Mouse (Mus musculus): Measurements from ENCODE around the gene Tnfaip8l2. TPM values are rescaled to one million over a fixed set of nuclear protein-coding genes. Genes with fewer than 3 reads are reported as not detected.
"Not testable (repeated sequence)": the region's sequence is repeated elsewhere in the genome, so short reads cannot be mapped to it uniquely, and the experiment has no call there.

The Tnfaip8l2 gene
- total RNA-seq, 2 experiments from 2014 or later = 21.0 to 40.2 TPM

- no peak for ATAC-seq (replicated peaks; ENCODE audit: poor library complexity, severe bottlenecking)
Observed at GRCm38 (mm10) chr3:95161041-95161551, 18.9 kb upstream of the Tnfaip8l2 start.

- peak; percentile 97 for ATAC-seq (replicated peaks; ENCODE audit: poor library complexity, severe bottlenecking)
Observed at GRCm38 (mm10) chr3:95159987-95160963, 18.1 kb upstream of the Tnfaip8l2 start, which contains the start of gene Sema6c. Gene Sema6c (plus strand): TSS chr3:95160457.

GRCm38 (mm10) chr3:95159511-95159986 is 17.4 kb upstream of the Tnfaip8l2 start:
- 0 out of 2 replicates have a peak, but pooled peaks have one; percentile 4 for ATAC-seq (replicated peaks; ENCODE audit: poor library complexity, severe bottlenecking)

- ATAC-seq (replicated peaks; ENCODE audit: poor library complexity, severe bottlenecking) = peak; percentile 93
Observed at GRCm38 (mm10) chr3:95153874-95154273, 11.7 kb upstream of the Tnfaip8l2 start.

- no peak for ATAC-seq (replicated peaks; ENCODE audit: poor library complexity, severe bottlenecking)
Observed at GRCm38 (mm10) chr3:95147924-95148323, 5.8 kb upstream of the Tnfaip8l2 start.

- ATAC-seq (replicated peaks; ENCODE audit: poor library complexity, severe bottlenecking) = peak; percentile 64
Observed at GRCm38 (mm10) chr3:95142617-95143011, 454 bp upstream of the Tnfaip8l2 start.

GRCm38 (mm10) chr3:95141474-95141873 is 686 bp downstream of the Tnfaip8l2 start:
- ATAC-seq (replicated peaks; ENCODE audit: poor library complexity, severe bottlenecking) = peak; percentile 72

- no peak for ATAC-seq (replicated peaks; ENCODE audit: poor library complexity, severe bottlenecking)
Observed at GRCm38 (mm10) chr3:95140795-95141194, 1.4 kb downstream of the Tnfaip8l2 start.

GRCm38 (mm10) chr3:95140289-95140595 is 1.9 kb downstream of the Tnfaip8l2 start:
- ATAC-seq (replicated peaks; ENCODE audit: poor library complexity, severe bottlenecking) = no peak

- ATAC-seq (replicated peaks; ENCODE audit: poor library complexity, severe bottlenecking) = peak; percentile 12
Observed at GRCm38 (mm10) chr3:95139586-95140288, 2.4 kb downstream of the Tnfaip8l2 start.

- ATAC-seq (replicated peaks; ENCODE audit: poor library complexity, severe bottlenecking) = peak; percentile 11
Observed at GRCm38 (mm10) chr3:95136336-95136735, 5.8 kb downstream of the Tnfaip8l2 start.

GRCm38 (mm10) chr3:95135433-95136052 is 6.6 kb downstream of the Tnfaip8l2 start:
- peak; percentile 45 for ATAC-seq (replicated peaks; ENCODE audit: poor library complexity, severe bottlenecking)

GRCm38 (mm10) chr3:95135023-95135422 is 7.1 kb downstream of the Tnfaip8l2 start:
- peak; percentile 57 for ATAC-seq (replicated peaks; ENCODE audit: poor library complexity, severe bottlenecking)

GRCm38 (mm10) chr3:95134133-95134532 is 8.0 kb downstream of the Tnfaip8l2 start:
- not testable (repeated sequence) for ATAC-seq (replicated peaks; ENCODE audit: poor library complexity, severe bottlenecking)

GRCm38 (mm10) chr3:95133680-95134101 is 8.5 kb downstream of the Tnfaip8l2 start, which contains the start of the genes Scnm1 and Lysmd1:
Gene Scnm1 (minus strand): TSS chr3:95134011.
Gene Lysmd1 (plus strand): TSS chr3:95134088.
- peak; percentile 83 for ATAC-seq (replicated peaks; ENCODE audit: poor library complexity, severe bottlenecking)

GRCm38 (mm10) chr3:95133176-95133575 is 9.0 kb downstream of the Tnfaip8l2 start:
- ATAC-seq (replicated peaks; ENCODE audit: poor library complexity, severe bottlenecking) = no peak

GRCm38 (mm10) chr3:95132389-95132788 is 9.8 kb downstream of the Tnfaip8l2 start:
- not testable (repeated sequence) for ATAC-seq (replicated peaks; ENCODE audit: poor library complexity, severe bottlenecking)

- no peak for ATAC-seq (replicated peaks; ENCODE audit: poor library complexity, severe bottlenecking)
Observed at GRCm38 (mm10) chr3:95130081-95130480, 12.1 kb downstream of the Tnfaip8l2 start.

- ATAC-seq (replicated peaks; ENCODE audit: poor library complexity, severe bottlenecking) = no peak
Observed at GRCm38 (mm10) chr3:95129226-95129651, 12.9 kb downstream of the Tnfaip8l2 start.

GRCm38 (mm10) chr3:95124972-95125371 is 17.2 kb downstream of the Tnfaip8l2 start:
- ATAC-seq (replicated peaks; ENCODE audit: poor library complexity, severe bottlenecking) = no peak
